Mouse (Mus musculus): ENCODE data around the gene Sptb. TPM values are rescaled to one million over a fixed set of nuclear protein-coding genes. Genes with fewer than 3 reads are reported as not detected.

Sptb gene
- polyA plus RNA-seq, 1 experiment from 2014 or later, result 0.37 TPM

- H3K27ac ChIP-seq, result no peak overlapping the region
- H3K36me3 ChIP-seq (ENCODE audit: insufficient read depth, low read length), result peaks cover 37% of the 10 kb centered on the region
- WGBS, result 92% methylated on average over 8 of the region's 8 CpGs
- ATAC-seq (replicated peaks; ENCODE audit: low FRiP score, low read depth), result no peak
- H3K4me3 ChIP-seq (replicated peaks; ENCODE audit: low read depth, low read length), result no peak overlapping the region
- no peak for DNase-seq (ENCODE audit: low spot score)
- H3K4me1 ChIP-seq (replicated peaks; ENCODE audit: insufficient read depth, low read length), result peaks cover 3% of the 10 kb centered on the region
- H3K27me3 ChIP-seq (ENCODE audit: insufficient read depth, low read length), result no peaks in the 10 kb centered on the region
- no peaks in the 10 kb centered on the region for H3K9me3 ChIP-seq (replicated peaks; ENCODE audit: low read length)
- H3K9ac ChIP-seq (ENCODE audit: low read depth, low read length), result no peak overlapping the region
- no peak overlapping the region for H3K4me2 ChIP-seq (ENCODE audit: low read length)
- TF ChIP-seq CTCF (IDR thresholded peaks at IDR 0.05; ENCODE audit: low read depth), result no peak
Observed at GRCm38 (mm10) chr12:76576806-76577205, 133.5 kb downstream of the Sptb start.

GRCm38 (mm10) chr12:76576061-76576460 is 134.3 kb downstream of the Sptb start:
- H3K36me3 ChIP-seq (ENCODE audit: insufficient read depth, low read length), result peaks cover 37% of the 10 kb centered on the region
- no peak overlapping the region for H3K4me2 ChIP-seq (ENCODE audit: low read length)
- DNase-seq (ENCODE audit: low spot score) (no peak), ATAC-seq (replicated peaks; ENCODE audit: low FRiP score, low read depth) (no peak)
- TF ChIP-seq CTCF (IDR thresholded peaks at IDR 0.05; ENCODE audit: low read depth), result no peak
- peaks cover 9% of the 10 kb centered on the region for H3K4me1 ChIP-seq (replicated peaks; ENCODE audit: insufficient read depth, low read length)
- H3K4me3 ChIP-seq (replicated peaks; ENCODE audit: low read depth, low read length), result no peak overlapping the region
- no peaks in the 10 kb centered on the region for H3K27me3 ChIP-seq (ENCODE audit: insufficient read depth, low read length)
- 97% methylated on average over 9 of the region's 9 CpGs for WGBS
- H3K27ac ChIP-seq, result no peak overlapping the region
- H3K9ac ChIP-seq (ENCODE audit: low read depth, low read length), result no peak overlapping the region
- H3K9me3 ChIP-seq (replicated peaks; ENCODE audit: low read length), result no peaks in the 10 kb centered on the region

DNA sequence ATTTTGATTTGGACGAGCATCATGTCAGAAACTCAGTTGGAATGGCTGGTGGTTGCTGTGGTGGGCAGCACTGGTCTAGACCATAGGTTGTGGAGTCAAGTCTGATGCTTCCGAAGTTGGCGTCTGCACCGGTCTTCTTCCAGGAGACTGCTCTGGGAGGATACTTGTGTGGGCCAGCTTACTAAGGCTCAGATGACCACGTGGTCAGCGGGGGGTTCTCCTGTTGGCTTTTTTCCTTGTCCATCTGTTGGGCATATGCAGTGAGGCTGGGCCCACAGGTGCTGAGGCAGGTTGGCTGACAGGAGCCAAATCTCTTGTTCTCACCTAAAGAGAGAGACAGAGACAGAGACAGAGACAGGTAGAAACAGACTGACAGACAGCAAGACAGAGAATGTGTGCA is 135.5 kb downstream of the Sptb start:
- TF ChIP-seq CTCF (IDR thresholded peaks at IDR 0.05; ENCODE audit: low read depth), result no peak
- Histone ChIP-seq H3K4me3 (replicated peaks; ENCODE audit: low read depth, low read length) (no peak overlapping the region), H3K4me2 (ENCODE audit: low read length) (no peak overlapping the region), H3K9me3 (replicated peaks; ENCODE audit: low read length) (no peaks in the 10 kb centered on the region), H3K27me3 (ENCODE audit: insufficient read depth, low read length) (no peaks in the 10 kb centered on the region), H3K4me1 (replicated peaks; ENCODE audit: insufficient read depth, low read length) (peaks cover 14% of the 10 kb centered on the region), H3K9ac (ENCODE audit: low read depth, low read length) (no peak overlapping the region), H3K27ac (no peak overlapping the region), H3K36me3 (ENCODE audit: insufficient read depth, low read length) (peaks cover 37% of the 10 kb centered on the region)
- DNase-seq (ENCODE audit: low spot score) (no peak), ATAC-seq (replicated peaks; ENCODE audit: low FRiP score, low read depth) (no peak)
- 93% methylated on average over 6 of the region's 6 CpGs for WGBS

DNA sequence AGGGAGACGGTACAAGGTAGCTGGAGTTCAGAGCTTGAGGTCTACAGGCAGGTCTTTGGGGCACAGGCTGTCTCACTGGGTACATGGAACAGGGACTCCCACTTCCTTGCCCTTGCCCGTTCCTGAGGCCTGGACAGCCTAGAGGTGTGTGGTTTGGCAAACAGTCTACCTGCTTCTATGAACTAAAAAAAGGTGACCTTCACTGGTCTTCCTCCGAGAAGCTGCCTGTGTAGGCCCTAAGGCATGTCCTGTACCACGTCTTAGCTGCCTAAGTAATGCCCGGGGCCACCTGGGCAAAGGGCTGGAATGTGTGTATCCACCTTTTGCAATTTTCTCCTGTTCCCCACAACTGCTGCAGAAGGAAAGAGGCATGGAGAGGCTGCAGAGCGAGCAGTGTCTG is 137.0 kb downstream of the Sptb start:
- peaks cover 14% of the 10 kb centered on the region for H3K4me1 ChIP-seq (replicated peaks; ENCODE audit: insufficient read depth, low read length)
- H3K27me3 ChIP-seq (ENCODE audit: insufficient read depth, low read length), result no peaks in the 10 kb centered on the region
- no peak overlapping the region for H3K9ac ChIP-seq (ENCODE audit: low read depth, low read length)
- TF ChIP-seq CTCF (IDR thresholded peaks at IDR 0.05; ENCODE audit: low read depth), result no peak
- DNase-seq (ENCODE audit: low spot score) (no peak), ATAC-seq (replicated peaks; ENCODE audit: low FRiP score, low read depth) (no peak)
- WGBS, result 74% methylated on average over 6 of the region's 6 CpGs
- H3K4me3 ChIP-seq (replicated peaks; ENCODE audit: low read depth, low read length), result no peak overlapping the region
- peaks cover 39% of the 10 kb centered on the region for H3K36me3 ChIP-seq (ENCODE audit: insufficient read depth, low read length)
- H3K9me3 ChIP-seq (replicated peaks; ENCODE audit: low read length), result no peaks in the 10 kb centered on the region
- peak overlapping the region; percentile 27; the same call in 1 of the 2 replicates for H3K4me2 ChIP-seq (ENCODE audit: low read length)
- peak overlapping the region; percentile 89 for H3K27ac ChIP-seq

DNA sequence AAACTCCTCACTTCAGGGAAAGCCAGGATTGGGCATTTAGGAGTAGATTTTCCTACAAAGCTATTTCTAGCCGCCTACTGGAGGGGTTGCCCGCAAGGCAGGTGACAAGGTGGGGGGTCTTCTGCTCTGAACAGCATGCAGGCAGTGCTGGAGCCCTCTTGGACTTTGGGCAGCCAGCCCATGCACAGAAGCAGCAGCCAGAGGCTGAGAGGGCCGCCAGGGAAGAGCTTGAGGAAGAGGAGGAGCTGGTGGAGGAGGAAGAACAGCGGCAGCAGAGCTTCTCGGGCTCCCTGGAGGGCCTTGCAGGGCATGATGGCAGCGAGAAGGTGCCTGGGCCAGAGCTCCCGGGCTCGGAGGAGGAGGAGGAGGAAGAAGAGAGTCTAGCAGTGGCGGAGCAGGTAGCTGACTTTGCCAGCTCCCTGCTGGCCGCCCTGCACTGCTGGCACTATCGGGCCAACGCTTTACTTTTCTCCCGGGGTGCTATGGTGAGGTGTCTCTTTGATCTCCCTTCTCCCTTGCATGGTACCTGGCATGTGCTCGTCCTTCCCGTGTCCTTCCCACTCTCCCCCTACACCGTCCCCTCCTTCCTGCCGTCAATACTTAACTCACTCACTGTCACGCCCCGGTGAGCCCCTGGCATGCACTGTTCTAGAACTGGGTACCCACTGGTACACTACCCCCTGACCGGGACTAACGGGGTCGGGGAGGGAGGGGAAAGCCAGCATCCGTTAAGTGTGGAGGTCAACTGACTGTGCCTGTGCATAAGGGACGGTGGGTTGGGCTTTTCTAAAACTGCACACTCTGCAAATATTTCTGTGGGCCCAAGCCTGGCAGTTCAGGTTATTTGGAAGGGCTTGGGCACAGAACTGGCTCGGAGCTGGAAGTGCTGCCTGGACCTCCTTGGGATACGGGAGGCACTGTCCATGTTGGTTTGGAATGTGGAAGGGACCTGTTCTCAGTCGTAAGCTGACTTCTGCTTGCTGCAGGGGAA is 137.8 kb downstream of the Sptb start:
- Histone ChIP-seq H3K9me3 (replicated peaks; ENCODE audit: low read length) (no peaks in the 10 kb centered on the region), H3K27ac (peak overlapping the region; percentile 89), H3K9ac (ENCODE audit: low read depth, low read length) (0 out of 2 replicates have a peak overlapping the region, but pooled peaks have one; percentile 38), H3K4me2 (ENCODE audit: low read length) (peak overlapping the region; percentile 27), H3K36me3 (ENCODE audit: insufficient read depth, low read length) (peaks cover 33% of the 10 kb centered on the region), H3K4me3 (replicated peaks; ENCODE audit: low read depth, low read length) (no peak overlapping the region), H3K4me1 (replicated peaks; ENCODE audit: insufficient read depth, low read length) (peaks cover 14% of the 10 kb centered on the region), H3K27me3 (ENCODE audit: insufficient read depth, low read length) (no peaks in the 10 kb centered on the region)
- peak; percentile 96 for ATAC-seq (replicated peaks; ENCODE audit: low FRiP score, low read depth)
- no peak for TF ChIP-seq CTCF (IDR thresholded peaks at IDR 0.05; ENCODE audit: low read depth)
- 50% methylated on average over 24 of the region's 27 CpGs for WGBS
- DNase-seq (ENCODE audit: low spot score), result peak; percentile 77

GRCm38 (mm10) chr12:76571266-76571665 is 139.1 kb downstream of the Sptb start:
- Histone ChIP-seq H3K9me3 (replicated peaks; ENCODE audit: low read length) (no peaks in the 10 kb centered on the region), H3K27me3 (ENCODE audit: insufficient read depth, low read length) (no peaks in the 10 kb centered on the region), H3K4me3 (replicated peaks; ENCODE audit: low read depth, low read length) (no peak overlapping the region), H3K36me3 (ENCODE audit: insufficient read depth, low read length) (peaks cover 29% of the 10 kb centered on the region), H3K27ac (peak overlapping the region; percentile 89), H3K4me2 (ENCODE audit: low read length) (no peak overlapping the region), H3K9ac (ENCODE audit: low read depth, low read length) (no peak overlapping the region), H3K4me1 (replicated peaks; ENCODE audit: insufficient read depth, low read length) (peaks cover 14% of the 10 kb centered on the region)
- ATAC-seq (replicated peaks; ENCODE audit: low FRiP score, low read depth) (peak; percentile 44; the same call in 1 of the 2 replicates), DNase-seq (ENCODE audit: low spot score) (peak; percentile 32)
- 84% methylated on average over 10 of the region's 10 CpGs for WGBS
- TF ChIP-seq CTCF (IDR thresholded peaks at IDR 0.05; ENCODE audit: low read depth), result peak; percentile 47; the same call in 1 of the 2 replicates
